Mouse (Mus musculus) small intestine, adult 2 months (tissue): ENCODE data around the gene Cacna1c. TPM values are rescaled to one million over a fixed set of nuclear protein-coding genes. Genes with fewer than 3 reads are reported as not detected.

ENCODE experiments used
- H3K27ac ChIP-seq: fragments of 200-500 bp; 2 replicates; pipeline ENCODE4 v1.5.1; 2012; ENCODE audit warnings: low read depth, low read length, control low read depth, inconsistent platforms; ENCODE audit not compliant: insufficient read depth
- H3K27me3 ChIP-seq: fragments of 200-500 bp; 2 replicates; pipeline ENCODE4 v1.6.1; 2012; ENCODE audit warnings: mild to moderate bottlenecking, moderate library complexity, low read length, inconsistent platforms; ENCODE audit not compliant: control insufficient read depth, insufficient read depth
- H3K36me3 ChIP-seq: fragments of 200-500 bp; 2 replicates; pipeline ENCODE4 v1.6.1; 2012; ENCODE audit warnings: mild to moderate bottlenecking, low read length, control low read depth, inconsistent platforms; ENCODE audit not compliant: control insufficient read depth, insufficient read depth
- H3K4me1 ChIP-seq: fragments of 200-500 bp; 2 replicates; pipeline ENCODE4 v1.6.1; 2012; ENCODE audit warnings: low read length, inconsistent platforms, mixed read lengths; ENCODE audit not compliant: control insufficient read depth, insufficient read depth, insufficient read length
- H3K4me3 ChIP-seq: fragments of 200-500 bp; 2 replicates; pipeline ENCODE4 v1.5.1; 2012; ENCODE audit warnings: low read depth, mild to moderate bottlenecking, control low read depth, inconsistent platforms, low read length, moderate library complexity
- CTCF ChIP-seq: fragments of 200-500 bp; IDR thresholded peaks from 2 replicates; pipeline ENCODE4 v1.5.1; 2012; ENCODE audit warnings: low read depth, mild to moderate bottlenecking, control low read depth, inconsistent platforms, low read length, moderate library complexity, mixed read lengths; ENCODE audit not compliant: insufficient replicate concordance, insufficient read length; ENCODE audit errors: extremely low read depth
- POLR2A ChIP-seq: fragments of 200-500 bp; IDR thresholded peaks from 2 replicates; pipeline ENCODE4 v1.6.1; 2012; ENCODE audit warnings: low read depth, mild to moderate bottlenecking, control low read depth, inconsistent platforms, low read length, moderate library complexity
- WGBS: fragments of 180-500 bp; shearing (Covaris S2); methylation state at CpG from one replicate; pipeline ENCODE4 v1.1.7; 2018; 5-methylcytosine and 5-hydroxymethylcytosine counted together
- polyA plus RNA-seq: library from polyadenylated mRNA; depleted of rRNA; stranded (reverse); fragments of >200 nt; gene quantifications from 2 replicates; pipeline ENCODE4 v1.2.3, GENCODE M21; 2012

Cacna1c gene
- polyA plus RNA-seq, 1 experiment = 2.6 TPM

GRCm38 (mm10) chr6:119010875-119011274 lies 185.3 kb downstream of the Cacna1c start:
- Histone ChIP-seq H3K4me1 (no peaks in the 10 kb centered on the region), H3K4me3 (no peak overlapping the region), H3K27me3 (no peaks in the 10 kb centered on the region), H3K36me3 (no peaks in the 10 kb centered on the region), H3K27ac (no peak overlapping the region)
- TF ChIP-seq POLR2A = no peak
- no peak for TF ChIP-seq CTCF
- WGBS = 82% methylated on average over 3 of the region's 3 CpGs

GRCm38 (mm10) chr6:119009526-119009925 lies 186.7 kb downstream of the Cacna1c start:
- Histone ChIP-seq H3K36me3 (no peaks in the 10 kb centered on the region), H3K27me3 (no peaks in the 10 kb centered on the region), H3K27ac (no peak overlapping the region), H3K4me1 (no peaks in the 10 kb centered on the region), H3K4me3 (no peak overlapping the region)
- no peak for TF ChIP-seq POLR2A
- TF ChIP-seq CTCF = no peak
- 77% methylated on average over 7 of the region's 7 CpGs for WGBS

GRCm38 (mm10) chr6:119008638-119009166 lies 187.5 kb downstream of the Cacna1c start:
- TF ChIP-seq POLR2A = no peak
- TF ChIP-seq CTCF = no peak

GRCm38 (mm10) chr6:119004596-119004995 lies 191.6 kb downstream of the Cacna1c start:
- TF ChIP-seq CTCF = no peak
- no peak for TF ChIP-seq POLR2A
- WGBS = 85% methylated on average over 5 of the region's 5 CpGs
- H3K27me3 ChIP-seq = no peaks in the 10 kb centered on the region
- no peak overlapping the region for H3K27ac ChIP-seq
- no peaks in the 10 kb centered on the region for H3K36me3 ChIP-seq
- no peak overlapping the region for H3K4me3 ChIP-seq
- no peaks in the 10 kb centered on the region for H3K4me1 ChIP-seq

More at GRCm38 (mm10) chr6:119008638-119009166, 187.5 kb downstream of the Cacna1c start:
- WGBS = 63% methylated on average over 7 of the region's 7 CpGs
- Histone ChIP-seq H3K27ac (no peak overlapping the region), H3K36me3 (no peaks in the 10 kb centered on the region), H3K4me1 (no peaks in the 10 kb centered on the region), H3K27me3 (no peaks in the 10 kb centered on the region), H3K4me3 (no peak overlapping the region)

- Histone ChIP-seq H3K4me1 (no peaks in the 10 kb centered on the region), H3K36me3 (no peaks in the 10 kb centered on the region), H3K27ac (no peak overlapping the region), H3K4me3 (no peak overlapping the region), H3K27me3 (no peaks in the 10 kb centered on the region)
- 48% methylated on average over 2 of the region's 2 CpGs for WGBS
- no peak for TF ChIP-seq CTCF
- TF ChIP-seq POLR2A = no peak
These were observed 194.8 kb downstream of the Cacna1c start for GRCm38 (mm10) chr6:119001442-119001841.

GRCm38 (mm10) chr6:119000255-119000654 lies 196.0 kb downstream of the Cacna1c start:
- Histone ChIP-seq H3K4me3 (no peak overlapping the region), H3K36me3 (no peaks in the 10 kb centered on the region), H3K27ac (no peak overlapping the region), H3K27me3 (no peaks in the 10 kb centered on the region), H3K4me1 (no peaks in the 10 kb centered on the region)
- TF ChIP-seq POLR2A = no peak
- TF ChIP-seq CTCF = no peak
- 60% methylated on average over 3 of the region's 3 CpGs for WGBS

- Histone ChIP-seq H3K4me1 (no peaks in the 10 kb centered on the region), H3K27ac (no peak overlapping the region), H3K27me3 (no peaks in the 10 kb centered on the region), H3K36me3 (no peaks in the 10 kb centered on the region), H3K4me3 (no peak overlapping the region)
- 79% methylated on average over 2 of the region's 2 CpGs for WGBS
- no peak for TF ChIP-seq POLR2A
These were observed 196.8 kb downstream of the Cacna1c start for GRCm38 (mm10) chr6:118999329-118999875.
